Mouse (Mus musculus) kidney, embryonic 15.5 days (tissue): ENCODE data around the gene Slamf9. TPM values are rescaled to one million over a fixed set of nuclear protein-coding genes. Genes with fewer than 3 reads are reported as not detected.
A peak's percentile ranks its signal among the peaks of the same experiment; 100 is the strongest.

Experiments
- ATAC-seq: fragments of 200-750 bp; cut with Nextera tagmentation; replicated peaks from 2 replicates; pipeline ENCODE4 v1.8.0; 2017; ENCODE audit warnings: moderate TSS enrichment; ENCODE audit not compliant: low FRiP score
- H3K27ac ChIP-seq: fragments of 300-500 bp; sonication (generic); 2 replicates; pipeline ENCODE4 v1.5.1; 2015; ENCODE audit warnings: mild to moderate bottlenecking, inconsistent platforms
- H3K27me3 ChIP-seq: fragments of 300-500 bp; sonication (generic); 2 replicates; pipeline ENCODE4 v1.6.1; 2015; ENCODE audit warnings: inconsistent platforms
- H3K36me3 ChIP-seq: fragments of 300-500 bp; sonication (generic); 2 replicates; pipeline ENCODE4 v1.6.1; 2015; ENCODE audit warnings: inconsistent platforms
- H3K4me1 ChIP-seq: fragments of 300-500 bp; sonication (generic); 2 replicates; pipeline ENCODE4 v1.6.1; 2015; ENCODE audit warnings: inconsistent platforms
- H3K4me2 ChIP-seq: fragments of 300-500 bp; sonication (generic); 2 replicates; pipeline ENCODE4 v1.6.1; 2015; ENCODE audit warnings: moderate library complexity, mild to moderate bottlenecking, inconsistent platforms
- H3K4me3 ChIP-seq: fragments of 300-500 bp; sonication (generic); replicated peaks from 2 replicates; pipeline ENCODE4 v1.5.1; 2015; ENCODE audit warnings: mild to moderate bottlenecking, inconsistent platforms
- H3K9ac ChIP-seq: fragments of 300-500 bp; sonication (generic); 2 replicates; pipeline ENCODE4 v1.6.1; 2015; ENCODE audit warnings: mild to moderate bottlenecking, inconsistent platforms
- H3K9me3 ChIP-seq: fragments of 300-500 bp; sonication (generic); replicated peaks from 2 replicates; pipeline ENCODE4 v1.6.1; 2016; ENCODE audit warnings: inconsistent platforms
- WGBS: fragments of 180-500 bp; shearing (Covaris S2); methylation state at CpG from one replicate; pipeline ENCODE4 v1.1.7; 2015; ENCODE audit warnings: mixed read lengths; 5-methylcytosine and 5-hydroxymethylcytosine counted together
- polyA plus RNA-seq: library from polyadenylated mRNA; unstranded; fragments of >200 nt; fragmentation: Nextera tagmentation; extraction: Ambion mirVana; gene quantifications from 2 replicates; pipeline ENCODE4 v1.2.1, GENCODE M21; 2015

Gene Slamf9
- polyA plus RNA-seq, 1 experiment from 2014 or later: 0.73 TPM

GRCm38 (mm10) chr1:172483361-172483660 is 8.2 kb downstream of the Slamf9 start:
- peak overlapping the region; percentile 83 for H3K4me2 ChIP-seq
- H3K27me3 ChIP-seq: no peaks in the 10 kb centered on the region
- H3K36me3 ChIP-seq: peaks cover 21% of the 10 kb centered on the region
- H3K9me3 ChIP-seq: no peaks in the 10 kb centered on the region
- peak; percentile 12 for ATAC-seq
- peak overlapping the region; percentile 55; the same call in 1 of the 2 replicates for H3K9ac ChIP-seq
- peak overlapping the region; percentile 84 for H3K27ac ChIP-seq
- WGBS: 24% methylated on average over 4 of the region's 4 CpGs
- H3K4me1 ChIP-seq: peaks cover 55% of the 10 kb centered on the region
- peak overlapping the region; percentile 71 for H3K4me3 ChIP-seq

- Histone ChIP-seq H3K9me3 (no peaks in the 10 kb centered on the region), H3K4me1 (peaks cover 55% of the 10 kb centered on the region), H3K4me2 (peak overlapping the region; percentile 83), H3K4me3 (peak overlapping the region; percentile 71), H3K27ac (no peak overlapping the region), H3K36me3 (peaks cover 21% of the 10 kb centered on the region), H3K27me3 (no peaks in the 10 kb centered on the region), H3K9ac (no peak overlapping the region)
- 47% methylated on average over 11 of the region's 11 CpGs for WGBS
- no peak for ATAC-seq
Measured at GRCm38 (mm10) chr1:172484236-172484635, 9.1 kb downstream of the Slamf9 start.

GRCm38 (mm10) chr1:172484671-172485070 is 9.5 kb downstream of the Slamf9 start:
- ATAC-seq: no peak
- no peak overlapping the region for H3K27ac ChIP-seq
- WGBS: 58% methylated on average over 13 of the region's 13 CpGs
- peaks cover 21% of the 10 kb centered on the region for H3K36me3 ChIP-seq
- peak overlapping the region; percentile 83 for H3K4me2 ChIP-seq
- no peaks in the 10 kb centered on the region for H3K9me3 ChIP-seq
- no peaks in the 10 kb centered on the region for H3K27me3 ChIP-seq
- no peak overlapping the region for H3K9ac ChIP-seq
- peak overlapping the region; percentile 71 for H3K4me3 ChIP-seq
- H3K4me1 ChIP-seq: peaks cover 55% of the 10 kb centered on the region

- H3K9ac ChIP-seq: no peak overlapping the region
- peaks cover 21% of the 10 kb centered on the region for H3K36me3 ChIP-seq
- no peak overlapping the region for H3K4me3 ChIP-seq
- WGBS: 36% methylated on average over 6 of the region's 6 CpGs
- 0 out of 2 replicates have a peak overlapping the region, but pooled peaks have one; percentile 15 for H3K4me2 ChIP-seq
- no peak for ATAC-seq
- peaks cover 60% of the 10 kb centered on the region for H3K4me1 ChIP-seq
- H3K27ac ChIP-seq: no peak overlapping the region
- no peaks in the 10 kb centered on the region for H3K27me3 ChIP-seq
- no peaks in the 10 kb centered on the region for H3K9me3 ChIP-seq
Measured at GRCm38 (mm10) chr1:172485821-172486220, 10.7 kb downstream of the Slamf9 start.

- Histone ChIP-seq H3K9ac (no peak overlapping the region), H3K4me1 (peaks cover 56% of the 10 kb centered on the region), H3K9me3 (no peaks in the 10 kb centered on the region), H3K4me2 (0 out of 2 replicates have a peak overlapping the region, but pooled peaks have one; percentile 15), H3K27me3 (no peaks in the 10 kb centered on the region), H3K36me3 (peaks cover 24% of the 10 kb centered on the region), H3K4me3 (no peak overlapping the region), H3K27ac (no peak overlapping the region)
- ATAC-seq: no peak
- WGBS: 33% methylated on average over 4 of the region's 4 CpGs
Measured at GRCm38 (mm10) chr1:172486236-172486635, 11.1 kb downstream of the Slamf9 start.

- Histone ChIP-seq H3K4me3 (no peak overlapping the region), H3K27me3 (no peaks in the 10 kb centered on the region), H3K4me1 (peaks cover 52% of the 10 kb centered on the region), H3K9me3 (no peaks in the 10 kb centered on the region), H3K27ac (no peak overlapping the region), H3K36me3 (peaks cover 28% of the 10 kb centered on the region), H3K9ac (no peak overlapping the region), H3K4me2 (no peak overlapping the region)
- 64% methylated on average over 5 of the region's 5 CpGs for WGBS
- ATAC-seq: no peak
Measured at GRCm38 (mm10) chr1:172486651-172487050, 11.5 kb downstream of the Slamf9 start.

- H3K9me3 ChIP-seq: no peaks in the 10 kb centered on the region
- H3K27me3 ChIP-seq: no peaks in the 10 kb centered on the region
- peaks cover 37% of the 10 kb centered on the region for H3K36me3 ChIP-seq
- no peak overlapping the region for H3K9ac ChIP-seq
- WGBS: 73% methylated on average over 4 of the region's 4 CpGs
- H3K4me3 ChIP-seq: no peak overlapping the region
- H3K4me1 ChIP-seq: peaks cover 45% of the 10 kb centered on the region
- no peak for ATAC-seq
- no peak overlapping the region for H3K27ac ChIP-seq
- no peak overlapping the region for H3K4me2 ChIP-seq
Measured at GRCm38 (mm10) chr1:172487859-172488258, 12.7 kb downstream of the Slamf9 start.

- no peak for ATAC-seq
- 86% methylated on average over 7 of the region's 7 CpGs for WGBS
- Histone ChIP-seq H3K27me3 (no peaks in the 10 kb centered on the region), H3K4me3 (no peak overlapping the region), H3K36me3 (peaks cover 42% of the 10 kb centered on the region), H3K4me2 (no peak overlapping the region), H3K27ac (no peak overlapping the region), H3K9ac (no peak overlapping the region), H3K4me1 (peaks cover 36% of the 10 kb centered on the region), H3K9me3 (no peaks in the 10 kb centered on the region)
Measured at GRCm38 (mm10) chr1:172488831-172489230, 13.7 kb downstream of the Slamf9 start.

GRCm38 (mm10) chr1:172489585-172490250 is 14.6 kb downstream of the Slamf9 start:
- 60% methylated on average over 12 of the region's 12 CpGs for WGBS
- Histone ChIP-seq H3K9ac (peak overlapping the region; percentile 31; the same call in 1 of the 2 replicates), H3K36me3 (peaks cover 50% of the 10 kb centered on the region)

GRCm38 (mm10) chr1:172490261-172490661 is 15.1 kb downstream of the Slamf9 start:
- Histone ChIP-seq H3K27me3 (no peaks in the 10 kb centered on the region), H3K4me3 (peak overlapping the region; percentile 33), H3K36me3 (peaks cover 52% of the 10 kb centered on the region), H3K9ac (peak overlapping the region; percentile 31; the same call in 1 of the 2 replicates), H3K4me1 (peaks cover 21% of the 10 kb centered on the region), H3K27ac (0 out of 2 replicates have a peak overlapping the region, but pooled peaks have one; percentile 3), H3K9me3 (no peaks in the 10 kb centered on the region), H3K4me2 (peak overlapping the region; percentile 57)
- WGBS: 15% methylated on average over 10 of the region's 10 CpGs
- peak; percentile 62 for ATAC-seq

More at GRCm38 (mm10) chr1:172489585-172490250, 14.6 kb downstream of the Slamf9 start:
- Histone ChIP-seq H3K4me3 (peak overlapping the region; percentile 33), H3K27ac (0 out of 2 replicates have a peak overlapping the region, but pooled peaks have one; percentile 3), H3K4me1 (peaks cover 27% of the 10 kb centered on the region), H3K9me3 (no peaks in the 10 kb centered on the region), H3K27me3 (no peaks in the 10 kb centered on the region), H3K4me2 (peak overlapping the region; percentile 57)
- ATAC-seq: peak; percentile 61

GRCm38 (mm10) chr1:172492047-172492446 is 16.9 kb downstream of the Slamf9 start:
- peaks cover 57% of the 10 kb centered on the region for H3K36me3 ChIP-seq
- WGBS: 84% methylated on average over 8 of the region's 8 CpGs
- no peaks in the 10 kb centered on the region for H3K27me3 ChIP-seq
- ATAC-seq: no peak
- no peak overlapping the region for H3K9ac ChIP-seq
- no peaks in the 10 kb centered on the region for H3K9me3 ChIP-seq
- no peak overlapping the region for H3K4me2 ChIP-seq
- no peak overlapping the region for H3K4me3 ChIP-seq
- no peak overlapping the region for H3K27ac ChIP-seq
- H3K4me1 ChIP-seq: peaks cover 6% of the 10 kb centered on the region

GRCm38 (mm10) chr1:172493516-172493915 is 18.4 kb downstream of the Slamf9 start:
- ATAC-seq: no peak
- peaks cover 66% of the 10 kb centered on the region for H3K36me3 ChIP-seq
- no peak overlapping the region for H3K4me3 ChIP-seq
- H3K4me2 ChIP-seq: no peak overlapping the region
- H3K27me3 ChIP-seq: no peaks in the 10 kb centered on the region
- no peak overlapping the region for H3K27ac ChIP-seq
- 67% methylated on average over 6 of the region's 6 CpGs for WGBS
- peaks cover 6% of the 10 kb centered on the region for H3K4me1 ChIP-seq
- no peak overlapping the region for H3K9ac ChIP-seq
- no peaks in the 10 kb centered on the region for H3K9me3 ChIP-seq
